Mouse (Mus musculus): Measurements from ENCODE around the gene Dus2. TPM values are rescaled to one million over a fixed set of nuclear protein-coding genes. Genes with fewer than 3 reads are reported as not detected.
"Not testable (repeated sequence)": the region's sequence is repeated elsewhere in the genome, so short reads cannot be mapped to it uniquely, and the experiment has no call there.

Dus2 gene
- total RNA-seq (2021): 10 to 100 TPM; 20.9 to 21.5 TPM
- long read RNA-seq, transcript Dus2-201 (16 exons, 1,860 nt): major isoform, 17 of 24 reads
- long read RNA-seq, partial matches to known transcripts: 1 of 24 reads
- long read RNA-seq, other reads (novel, unspliced or antisense): 3 of 24 reads

DNA sequence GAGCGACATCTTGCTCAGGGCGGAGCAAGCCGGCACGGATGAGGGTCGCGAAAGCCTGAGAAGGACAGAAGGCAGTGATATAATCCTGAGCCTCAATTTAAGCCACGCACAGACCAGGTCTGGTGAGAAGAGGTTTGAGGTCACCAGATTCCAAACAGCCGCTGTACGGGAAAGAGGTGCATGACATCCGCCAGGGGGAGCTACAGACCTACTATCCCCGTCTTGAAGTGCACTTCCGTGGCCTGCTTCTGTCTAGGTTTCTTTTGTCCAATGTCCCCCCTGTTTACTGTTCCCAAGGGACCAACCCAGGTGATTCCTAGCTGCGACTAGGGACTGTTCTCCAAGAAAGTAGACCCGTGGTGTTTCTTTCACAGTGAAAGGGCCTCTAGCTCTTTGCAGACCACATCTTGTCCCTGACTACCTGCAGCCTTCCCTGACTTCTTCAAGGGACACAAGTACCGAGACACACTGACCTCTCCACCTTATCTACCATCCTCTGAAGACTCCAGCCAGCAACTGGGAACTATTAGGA, at the start of gene Dus2:
Dus2 (plus strand) TSS at position 482 of the 532 bp plus-strand sequence.
- peak; percentile 81 to 82 for DNase-seq (ENCODE audit: low spot score in 2 of 2)

DNA sequence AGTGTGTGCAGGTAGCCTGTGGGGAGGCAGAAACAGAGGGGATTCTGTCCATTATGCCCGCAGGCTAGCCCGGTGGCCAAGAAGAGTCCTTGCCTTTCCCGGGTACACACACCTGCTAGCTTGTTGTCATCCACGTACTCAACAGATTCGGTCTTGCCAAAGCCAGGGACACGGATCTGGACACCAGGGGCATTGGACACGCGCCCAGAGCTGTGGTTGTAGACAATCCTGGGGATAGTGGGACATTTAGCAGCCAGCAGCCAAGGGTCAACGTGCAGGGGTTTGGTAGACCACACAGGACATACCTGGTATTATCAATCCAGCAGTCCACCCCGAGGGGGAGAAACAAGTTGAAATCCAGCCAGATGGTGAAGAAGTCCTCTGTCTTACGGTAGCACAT, 49.1 kb upstream of the Dus2 start:
- no peak for DNase-seq (ENCODE audit: low spot score in 2 of 2)

DNA sequence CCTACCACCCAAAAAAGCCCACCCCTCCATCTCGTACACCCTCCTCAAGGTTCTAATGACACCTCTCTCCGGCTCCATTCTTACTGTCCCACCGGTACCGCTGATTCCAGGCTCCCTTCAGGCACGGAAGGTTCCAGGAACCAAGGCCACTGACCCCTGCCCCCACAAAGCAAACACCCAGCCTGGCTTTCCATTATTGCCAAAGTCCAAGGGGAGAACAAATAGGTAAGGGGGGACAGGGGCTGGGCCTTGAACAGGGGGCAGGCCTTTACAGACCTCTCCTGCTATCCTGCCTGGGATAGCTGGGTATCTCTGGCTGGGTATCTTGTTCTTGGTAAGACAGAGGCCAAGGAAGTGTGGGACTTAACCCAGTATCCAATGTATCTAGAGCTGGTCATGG, 48.6 kb upstream of the Dus2 start:
- no peak for DNase-seq (ENCODE audit: low spot score in 2 of 2)

DNA sequence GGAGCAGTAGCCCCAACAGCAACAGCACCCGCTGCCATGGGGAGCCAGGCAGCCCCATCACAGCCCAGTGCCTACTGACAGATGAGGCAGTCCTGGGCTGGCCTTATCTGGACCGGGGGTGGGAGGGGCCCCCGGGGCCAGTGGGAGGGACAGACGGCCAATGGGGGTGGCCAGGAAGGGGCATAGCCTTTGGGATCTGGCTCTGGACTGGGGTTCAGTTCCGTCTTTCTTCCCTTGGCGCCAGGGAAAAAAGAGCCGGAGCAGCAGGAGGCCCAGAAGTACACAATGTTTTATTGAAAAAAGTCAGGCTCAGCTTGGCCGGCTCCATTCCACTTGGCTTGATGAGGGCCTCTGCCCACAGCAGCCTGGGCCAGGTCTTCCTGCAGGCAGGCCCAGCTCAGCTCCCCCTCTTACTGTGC, 47.8 kb upstream of the Dus2 start, which contains the start of gene Lcat:
Lcat (minus strand) TSS at position 62 of the 419 bp plus-strand sequence.
- DNase-seq (ENCODE audit: low spot score in 2 of 2): peak; percentile 46 to 64

DNA sequence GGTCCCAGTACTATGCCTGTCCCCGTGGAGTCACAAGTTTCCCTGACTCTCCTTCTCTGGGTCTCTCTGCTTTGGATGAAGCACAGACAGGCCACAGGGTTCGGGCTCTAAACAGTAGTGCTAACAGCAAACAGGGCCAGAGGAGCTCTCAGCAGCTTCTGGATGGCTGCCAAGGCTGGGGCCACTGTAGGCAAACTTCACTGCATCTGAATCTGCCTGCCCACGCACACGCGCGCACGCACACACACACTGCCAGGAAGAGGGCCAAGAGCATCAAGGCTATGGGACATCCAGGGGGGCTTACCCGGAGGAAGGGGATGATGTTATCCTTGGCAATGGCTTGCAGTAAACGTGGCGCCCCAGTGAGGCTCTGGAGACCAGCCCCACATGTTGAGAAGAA, 41.8 kb upstream of the Dus2 start:
- peak; percentile 64 to 74 for DNase-seq (ENCODE audit: low spot score in 2 of 2)

DNA sequence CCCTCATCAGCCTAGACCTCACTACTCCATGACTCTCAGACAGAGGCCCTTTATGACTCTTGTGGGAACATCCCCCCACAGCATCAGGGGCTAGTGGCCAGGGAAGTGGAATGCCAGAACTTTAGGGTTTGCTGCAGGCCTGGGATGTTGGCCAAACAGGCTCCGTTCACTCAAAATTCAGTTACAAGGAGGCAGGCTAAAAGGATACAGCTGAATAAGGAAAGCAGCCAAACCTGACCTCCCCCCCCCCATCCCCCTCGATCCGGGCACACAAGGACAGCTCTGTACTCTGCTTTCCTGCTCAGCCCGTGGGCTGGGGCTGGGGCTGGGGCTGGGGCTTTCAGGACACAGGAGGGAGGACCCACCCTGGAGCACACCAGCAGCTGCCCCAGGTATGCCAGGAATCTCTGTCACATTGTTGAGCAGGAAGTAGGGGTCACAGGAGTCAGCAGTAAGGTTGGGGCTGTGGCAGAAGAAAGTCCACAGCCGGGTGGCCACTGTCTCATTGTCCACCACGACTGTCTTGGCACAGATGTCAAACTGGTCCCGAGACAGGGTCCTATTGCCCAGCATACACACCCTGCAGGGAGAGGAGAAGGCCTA, 40.0 kb upstream of the Dus2 start:
- DNase-seq (ENCODE audit: low spot score in 2 of 2): peak; percentile 59 to 72

DNA sequence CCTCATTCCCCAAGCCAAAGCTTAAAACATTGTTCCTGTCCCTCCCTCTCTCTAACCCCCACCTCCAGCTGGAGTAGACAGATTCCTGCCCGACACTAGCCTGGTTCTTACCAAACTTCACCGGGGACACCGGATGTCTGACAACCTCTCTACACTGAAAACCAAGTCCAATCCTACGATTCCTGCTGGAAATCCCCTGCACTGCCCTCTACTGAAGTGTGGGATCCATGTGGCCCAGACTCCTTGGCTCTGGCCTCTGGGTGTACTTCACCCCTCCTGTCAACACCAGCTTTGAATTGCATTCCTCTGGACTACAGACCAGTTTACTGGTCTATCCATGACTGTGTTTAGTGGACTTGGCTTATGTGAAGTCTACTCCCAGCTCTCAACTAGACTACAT, 34.6 kb upstream of the Dus2 start:
- DNase-seq (ENCODE audit: low spot score in 2 of 2): no peak

DNA sequence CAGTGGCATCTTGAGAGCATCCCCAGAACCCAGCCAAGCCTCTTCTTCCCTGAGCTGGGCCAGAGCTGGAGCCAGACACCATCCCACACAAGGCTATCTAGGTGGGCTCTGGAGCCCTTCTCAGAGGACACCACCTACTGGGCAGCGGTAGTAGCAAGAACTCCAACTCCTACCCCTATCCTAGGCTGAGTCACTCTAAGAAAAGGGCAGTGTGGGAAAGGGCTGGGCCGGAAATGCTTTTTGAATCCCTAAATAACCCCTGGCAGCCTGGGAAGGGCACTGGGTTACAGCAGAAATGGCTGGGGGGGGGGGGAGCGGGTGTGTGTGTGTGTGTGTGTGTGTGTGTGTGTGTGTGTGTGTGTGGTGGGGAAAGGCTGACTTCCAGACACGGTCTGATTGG, 33.3 kb upstream of the Dus2 start:
- no peak for DNase-seq (ENCODE audit: low spot score in 2 of 2)

DNA sequence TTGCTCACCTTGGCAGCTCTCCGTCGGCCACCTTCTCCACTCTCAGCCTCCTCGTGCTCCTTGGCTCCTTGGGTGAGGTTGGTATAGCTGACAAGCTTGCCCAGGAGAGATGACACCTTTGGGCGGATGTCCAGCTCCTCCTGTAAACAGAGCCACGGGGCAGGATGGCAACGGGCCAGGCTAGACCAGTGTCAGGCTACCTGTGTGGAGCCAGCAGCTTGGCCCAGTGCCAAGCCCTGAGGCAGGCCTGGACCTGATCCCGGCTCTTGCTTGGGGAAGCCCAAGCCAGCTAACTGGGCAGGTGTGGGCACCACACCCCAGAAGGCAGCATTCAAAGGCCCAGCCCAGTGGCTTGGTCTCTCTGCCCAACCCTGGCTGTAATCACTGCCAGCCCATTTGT, 31.8 kb upstream of the Dus2 start:
- DNase-seq (ENCODE audit: low spot score in 2 of 2): no peak

DNA sequence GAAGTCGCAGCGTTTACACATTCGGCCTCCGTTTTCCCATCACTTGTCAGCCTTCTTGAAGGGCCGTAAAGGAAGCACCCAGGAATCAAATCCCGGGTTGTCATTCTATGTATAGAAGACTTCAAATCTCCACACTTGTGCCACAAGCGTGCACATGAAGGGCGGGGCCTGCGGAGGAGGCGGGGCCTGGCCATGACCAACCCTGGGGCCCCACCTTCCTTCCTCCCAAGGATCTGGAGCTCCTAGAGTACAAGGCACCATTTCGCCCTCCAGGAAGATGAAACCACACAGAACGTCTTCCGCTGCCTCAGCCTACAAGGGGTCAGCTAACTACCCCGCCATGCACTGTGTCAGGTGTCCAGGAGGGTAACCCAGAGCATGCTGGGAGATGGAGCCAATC, 30.0 kb upstream of the Dus2 start:
- DNase-seq (ENCODE audit: low spot score in 2 of 2): no peak

DNA sequence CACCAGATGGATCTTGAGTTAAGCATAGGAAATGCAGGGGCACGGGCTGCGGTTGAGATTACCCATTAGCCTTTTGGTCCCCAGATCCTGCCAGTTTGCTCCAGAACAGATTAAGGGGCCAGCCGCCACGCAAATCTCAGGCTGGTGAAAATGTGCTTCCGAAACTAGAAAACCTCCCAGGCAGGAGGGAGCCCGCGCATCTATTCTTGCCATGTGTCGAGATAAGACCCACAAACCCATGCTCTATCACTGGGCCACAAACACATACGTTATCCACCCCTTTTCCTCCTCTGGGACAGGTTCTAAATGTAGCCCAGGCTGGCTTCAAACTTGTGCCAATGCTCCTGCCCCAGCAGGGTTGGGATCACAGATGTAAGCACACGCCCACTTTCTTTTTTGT, 29.6 kb upstream of the Dus2 start:
- DNase-seq (ENCODE audit: low spot score in 2 of 2): no peak

DNA sequence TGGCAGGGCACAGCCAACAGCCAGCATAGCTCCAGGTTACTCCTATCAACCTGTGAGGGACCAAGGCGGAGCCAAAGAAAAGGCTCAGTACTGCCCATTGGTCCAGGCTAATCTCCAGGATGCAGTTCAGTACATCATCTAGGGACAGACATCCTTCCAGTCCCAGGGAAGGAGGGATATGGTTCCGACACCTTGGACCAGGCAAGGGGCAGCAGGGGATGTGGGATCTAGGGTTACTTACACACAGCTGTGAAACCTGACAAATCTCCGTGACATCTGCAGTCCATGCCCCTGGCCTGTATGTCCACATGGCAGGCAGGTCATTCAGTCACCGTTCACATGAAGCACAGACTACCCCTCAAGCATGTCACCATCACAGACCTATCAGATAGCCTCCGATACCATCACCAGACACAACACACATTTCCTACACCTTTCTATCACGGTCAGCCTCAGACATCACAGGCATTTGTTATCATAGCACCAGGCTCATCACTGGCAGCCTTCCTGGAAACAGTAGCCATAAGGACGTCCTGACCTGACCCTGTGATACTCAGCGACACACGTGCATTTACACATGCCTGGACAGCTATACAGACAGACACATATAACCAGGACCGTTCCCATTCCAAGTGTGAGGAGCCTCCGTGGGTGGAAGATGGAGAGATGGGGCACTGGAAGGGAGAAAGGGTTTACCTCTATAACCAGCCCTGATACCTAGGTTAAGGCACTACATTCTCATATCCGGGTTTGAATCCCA, 26.5 kb upstream of the Dus2 start:
- DNase-seq (ENCODE audit: low spot score in 2 of 2): no peak

DNA sequence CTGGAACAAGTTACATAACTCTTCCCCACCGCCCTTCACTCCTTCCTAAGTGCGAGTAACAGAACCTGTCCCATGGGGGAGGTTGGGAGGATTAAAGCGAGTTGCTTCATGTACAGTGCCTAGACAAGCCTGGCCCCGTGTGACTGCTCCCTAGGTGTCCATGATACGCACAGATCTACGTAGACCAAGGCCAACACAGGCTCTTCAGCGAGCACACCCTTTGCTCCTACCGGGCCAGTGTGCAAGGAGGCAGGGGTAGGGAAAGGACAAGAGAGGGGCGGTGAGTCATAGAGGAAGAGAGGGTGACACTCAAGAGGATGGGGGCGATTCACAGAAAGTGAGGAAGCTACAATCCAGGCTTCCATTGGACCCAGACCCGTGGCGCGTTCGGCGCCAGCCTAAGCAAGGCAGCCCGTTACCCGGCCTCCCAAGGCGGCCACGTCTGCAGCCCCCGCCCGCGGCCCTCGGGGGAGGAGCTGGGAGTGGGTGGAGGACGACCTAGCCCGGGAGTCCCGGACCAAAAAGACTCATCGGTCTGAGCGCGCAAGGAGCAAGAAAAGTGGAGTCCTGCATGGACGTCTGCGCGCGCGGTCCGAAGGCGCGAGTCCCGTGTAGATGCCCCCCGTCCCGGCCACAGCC, 25.8 kb upstream of the Dus2 start:
- DNase-seq (ENCODE audit: low spot score in 2 of 2): peak in 1 of 2 experiments; percentile 52

DNA sequence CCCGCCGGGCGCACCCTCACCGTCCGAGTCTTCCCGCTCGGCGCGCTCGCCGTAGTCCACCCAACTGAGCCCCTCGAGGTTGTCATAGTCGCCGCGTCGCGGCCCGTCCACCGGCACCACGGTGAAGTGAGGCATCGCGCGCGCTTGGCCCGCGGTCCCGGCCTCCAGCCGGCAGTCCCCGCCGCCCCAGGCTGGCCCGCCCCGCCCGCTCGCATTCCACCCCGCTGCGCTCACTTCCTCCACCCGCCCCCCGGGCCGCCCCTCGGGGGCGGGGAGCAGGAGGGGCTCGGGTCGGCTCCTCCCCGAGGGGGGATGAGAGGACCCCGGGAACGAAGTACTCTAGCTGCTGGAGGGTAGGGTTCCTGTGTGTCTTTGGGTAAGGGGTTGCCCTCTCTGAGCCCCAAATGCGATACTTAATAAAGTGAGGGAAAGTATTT, 25.2 kb upstream of the Dus2 start, which contains the start of gene Slc12a4:
Slc12a4 (minus strand) TSS at position 193 of the 437 bp plus-strand sequence.
- peak; percentile 66 to 76 for DNase-seq (ENCODE audit: low spot score in 2 of 2)

DNA sequence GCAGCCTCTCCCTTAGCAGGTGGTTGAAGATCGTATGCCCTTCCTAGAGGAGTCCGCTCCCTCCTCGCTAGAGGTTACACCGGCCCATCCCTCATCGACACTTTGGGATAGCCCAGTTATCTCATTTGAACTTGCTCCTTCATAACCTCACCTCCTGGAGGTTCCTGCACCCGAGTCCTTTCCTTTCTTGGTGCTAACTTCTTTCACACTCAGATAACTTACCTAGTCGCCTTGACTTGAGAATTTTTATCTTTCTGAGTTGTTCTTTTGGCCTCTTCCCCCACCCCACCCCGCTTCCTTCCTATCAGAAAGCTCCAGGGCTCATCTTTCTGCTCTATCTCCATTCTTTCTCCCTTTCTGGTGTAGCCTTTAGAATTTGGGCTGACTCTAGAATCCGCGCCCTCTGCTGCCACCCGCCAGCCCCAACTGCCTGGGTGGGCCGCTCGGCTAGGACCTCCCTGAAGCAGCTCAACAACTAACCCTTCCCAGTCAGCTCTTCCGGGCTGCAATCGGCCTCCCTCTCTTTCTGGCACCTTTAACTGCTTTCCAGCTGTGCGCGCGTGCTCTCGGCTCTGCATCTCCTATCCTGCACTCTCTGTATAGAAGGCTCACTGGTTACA, 24.3 kb upstream of the Dus2 start:
- DNase-seq (ENCODE audit: low spot score in 2 of 2): no peak

DNA sequence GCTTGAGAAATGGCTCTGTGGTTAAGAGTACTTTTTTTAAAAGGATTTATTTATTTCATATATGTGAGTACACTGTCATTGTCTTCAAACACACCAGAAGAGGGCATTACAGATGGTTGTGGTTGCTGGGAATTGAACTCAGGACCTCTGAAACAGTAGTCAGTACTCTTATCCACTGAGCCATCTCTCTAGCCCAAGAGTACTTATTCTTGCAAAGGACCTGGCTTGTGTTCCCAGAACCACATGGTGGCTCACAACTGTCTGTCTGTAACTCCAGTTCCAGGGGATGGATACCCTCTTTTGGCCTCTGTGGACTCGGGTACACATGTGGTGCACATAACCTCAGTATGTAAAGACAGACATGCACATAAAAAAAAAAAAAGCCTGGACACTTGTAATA, 21.8 kb upstream of the Dus2 start:
- DNase-seq (ENCODE audit: low spot score in 2 of 2): no peak

DNA sequence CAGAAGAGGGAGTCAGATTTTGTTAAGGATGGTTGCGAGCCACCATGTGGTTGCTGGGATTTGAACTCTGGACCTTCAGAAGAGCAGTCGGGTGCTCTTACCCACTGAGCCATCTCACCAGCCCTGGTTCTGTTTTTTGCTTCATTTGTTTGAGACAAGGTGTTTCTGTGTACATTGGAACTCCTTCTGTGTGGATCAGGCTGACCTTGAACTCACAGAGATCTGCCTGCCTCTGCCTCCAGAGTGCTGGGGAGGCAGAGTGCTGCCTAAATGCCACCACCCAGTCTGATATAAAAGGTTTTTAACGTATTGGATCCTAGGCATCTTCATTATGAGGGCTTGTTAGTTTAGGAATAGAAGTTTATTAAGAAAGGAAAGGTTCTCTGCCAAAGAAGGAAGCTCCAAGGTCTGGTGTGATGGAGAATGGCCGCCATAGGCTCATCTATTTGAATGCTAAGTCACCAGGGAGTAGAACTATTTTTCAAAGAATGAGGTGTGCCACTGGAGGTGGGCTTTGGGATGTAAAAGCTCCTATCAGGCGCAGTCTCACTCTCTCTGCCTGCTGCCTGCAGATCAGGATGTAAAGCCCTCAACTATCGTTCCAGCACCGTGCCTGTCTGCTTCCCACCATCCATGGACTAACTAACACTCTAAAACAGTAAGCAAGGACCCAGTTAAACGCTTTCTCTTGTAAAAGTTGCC, 20.0 kb upstream of the Dus2 start:
- no peak for DNase-seq (ENCODE audit: low spot score in 2 of 2)

DNA sequence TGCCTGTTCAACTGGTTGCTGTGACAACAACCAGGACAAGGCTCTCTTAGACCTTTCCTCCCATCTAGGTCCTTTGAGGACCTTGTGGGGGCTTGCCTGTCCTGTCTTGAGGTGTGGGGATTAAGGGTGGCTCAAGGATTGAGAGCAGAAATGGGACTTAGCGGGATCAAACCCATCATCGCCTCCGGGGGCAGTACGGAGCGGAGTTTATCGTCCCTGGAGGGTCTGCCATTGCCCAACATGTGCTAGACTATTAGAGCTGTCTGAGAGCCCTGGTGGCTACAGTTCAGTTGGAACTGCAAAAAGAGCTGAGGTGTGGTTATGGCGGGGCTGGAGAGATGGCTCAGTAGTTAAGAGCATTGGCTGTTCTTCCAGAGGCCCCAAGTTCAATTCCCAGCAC, 15.8 kb upstream of the Dus2 start:
- no peak for DNase-seq (ENCODE audit: low spot score in 2 of 2)

DNA sequence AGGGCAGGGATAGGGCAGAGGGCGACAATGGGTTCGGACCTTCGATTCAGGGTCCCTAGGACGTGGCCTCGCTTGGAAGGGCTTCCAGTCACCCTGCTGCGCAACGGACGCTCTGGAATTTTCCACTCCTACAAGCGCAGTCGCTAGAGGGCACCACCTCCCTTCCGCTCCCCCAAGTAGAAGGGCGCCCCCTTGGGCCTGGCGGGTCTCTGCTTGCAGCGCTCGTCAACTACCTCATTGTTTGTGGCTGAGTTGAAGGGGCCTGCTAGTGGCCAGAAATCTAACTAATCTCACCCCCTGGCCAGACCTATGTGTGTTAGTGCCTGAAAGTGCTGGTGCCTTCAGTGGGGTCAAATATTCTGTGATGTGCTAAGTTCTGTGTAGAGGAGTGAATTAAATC, 11.8 kb upstream of the Dus2 start, which contains the start of gene Dpep3:
Dpep3 (minus strand) TSS at position 105 of the 400 bp plus-strand sequence.
- DNase-seq (ENCODE audit: low spot score in 2 of 2): no peak

DNA sequence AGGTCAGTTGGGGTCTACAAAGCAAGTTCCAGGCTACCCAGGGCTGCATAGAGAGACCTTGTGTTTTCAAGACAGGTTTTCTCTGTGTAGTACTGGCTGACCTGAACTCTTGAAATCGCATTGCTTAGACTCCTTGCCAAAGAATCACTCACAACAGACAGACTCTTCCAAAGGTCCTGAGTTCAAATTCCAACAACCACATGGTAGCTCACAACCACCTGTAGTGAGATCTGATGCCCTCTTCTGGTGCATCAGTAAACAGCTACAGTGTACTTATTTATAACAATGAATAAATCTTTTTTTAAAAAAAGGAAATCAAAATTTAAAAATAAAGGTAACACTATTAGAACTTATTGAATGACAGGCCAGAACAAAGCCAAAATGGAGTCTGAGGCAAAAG, 10.0 kb upstream of the Dus2 start:
- DNase-seq (ENCODE audit: low spot score in 2 of 2): no peak

DNA sequence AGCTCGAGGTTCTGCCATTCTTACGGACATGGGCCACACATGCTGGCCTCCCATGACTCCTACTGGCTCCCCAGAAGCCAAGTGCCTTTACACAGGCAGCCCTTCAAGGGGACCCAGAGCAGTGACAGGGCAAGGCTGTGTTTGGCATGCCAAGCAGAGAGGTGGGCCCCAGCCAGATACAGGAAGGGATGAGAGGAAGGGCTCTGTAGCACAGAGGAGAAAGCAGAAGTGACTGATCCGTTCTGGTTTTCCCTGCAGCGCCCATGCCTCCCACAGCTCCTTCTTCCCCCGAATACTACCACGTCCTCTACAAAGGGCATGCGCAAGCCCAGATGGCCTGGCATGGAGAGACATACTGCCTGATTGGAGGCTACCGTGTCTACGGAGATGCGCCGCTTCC, 7.7 kb upstream of the Dus2 start:
- DNase-seq (ENCODE audit: low spot score in 2 of 2): not testable (repeated sequence)

All from layer of hippocampus, postnatal 10 days (tissue).